Mouse (Mus musculus) gastrocnemius, adult 2 months (tissue): Measurements from ENCODE around the gene Cfap46. TPM values are rescaled to one million over a fixed set of nuclear protein-coding genes. Genes with fewer than 3 reads are reported as not detected.

Source experiments
- DNase-seq: peaks from one replicate; pipeline ENCODE4 v3.0.0; 2022
- H3K27ac ChIP-seq: fragments of 200-600 bp; 2 replicates; pipeline ENCODE4 v1.8.1; 2022; ENCODE audit warnings: mild to moderate bottlenecking
- H3K4me3 ChIP-seq: fragments of 200-600 bp; 2 replicates; pipeline ENCODE4 v1.8.1; 2022; ENCODE audit warnings: mild to moderate bottlenecking, moderate library complexity
- CTCF ChIP-seq: fragments of 200-600 bp; IDR thresholded peaks from 2 replicates; pipeline ENCODE4 v1.8.1; 2022; ENCODE audit warnings: antibody characterized with exemption, mild to moderate bottlenecking, moderate library complexity
- intact Hi-C: fragments of 180-260 bp; cut with DNase I; formaldehyde crosslinking; loops from one replicate; pipeline ENCODE4 v1.15.1; 2025
- total RNA-seq, 2 experiments: library from RNA; stranded (reverse); gene quantifications; 2 replicates each; pipeline ENCODE4 v1.2.3; 2021

Gene Cfap46
- total RNA-seq, 2 experiments from 2014 or later, result 0.28 TPM; not detected in 1

GRCm38 (mm10) chr7:139565998-139566397, 117.6 kb downstream of the Cfap46 start:
- DNase-seq, result no peak
- TF ChIP-seq CTCF, result no peak
- intact Hi-C loops, result loop anchor here (5.0 to 10.0 kb wide), 2 partner anchors 64 to 351 kb away; partner anchors contain the start of genes Lrrc27 and Stk32c
- H3K4me3 ChIP-seq, result no peak overlapping the region
- H3K27ac ChIP-seq, result no peak overlapping the region

DNA sequence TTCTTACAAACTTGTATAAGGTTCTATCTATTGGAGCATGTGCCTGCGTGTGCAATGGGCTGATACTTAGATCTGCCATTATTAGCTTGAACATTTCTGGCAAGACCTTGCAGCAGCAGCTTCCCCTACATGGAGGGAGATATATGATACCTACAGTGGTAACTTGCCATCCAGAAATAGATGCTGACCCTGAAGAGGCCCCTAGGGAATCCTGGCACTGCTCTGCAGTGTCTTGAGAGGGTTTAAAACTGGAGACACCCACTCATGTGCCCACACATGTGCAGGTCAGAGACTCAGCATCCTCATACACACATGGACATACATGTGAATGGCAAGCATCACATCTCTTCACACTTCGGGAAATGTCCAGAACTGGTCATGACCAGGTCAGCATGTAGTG, 119.5 kb downstream of the Cfap46 start:
- Histone ChIP-seq H3K27ac (peak overlapping the region; percentile 35; the same call in 1 of the 2 replicates), H3K4me3 (no peak overlapping the region)
- TF ChIP-seq CTCF, result no peak
- intact Hi-C loops, result loop anchor here (10.0 kb wide), 1 partner anchor 349 kb away; the partner anchor contains the start of genes Lrrc27 and Stk32c
- DNase-seq, result peak; percentile 71

GRCm38 (mm10) chr7:139563425-139563824, 120.2 kb downstream of the Cfap46 start:
- TF ChIP-seq CTCF, result no peak
- intact Hi-C loops, result loop anchor here (10.0 kb wide), 1 partner anchor 349 kb away; the partner anchor contains the start of genes Lrrc27 and Stk32c
- no peak overlapping the region for H3K4me3 ChIP-seq
- H3K27ac ChIP-seq, result peak overlapping the region; percentile 35; the same call in 1 of the 2 replicates
- no peak for DNase-seq

GRCm38 (mm10) chr7:139559659-139560058, 124.0 kb downstream of the Cfap46 start:
- intact Hi-C loops, result loop anchor here (10.0 kb wide), 1 partner anchor 345 kb away; the partner anchor contains the start of genes Lrrc27 and Stk32c
- TF ChIP-seq CTCF, result no peak
- no peak overlapping the region for H3K4me3 ChIP-seq
- DNase-seq, result no peak
- no peak overlapping the region for H3K27ac ChIP-seq

DNA sequence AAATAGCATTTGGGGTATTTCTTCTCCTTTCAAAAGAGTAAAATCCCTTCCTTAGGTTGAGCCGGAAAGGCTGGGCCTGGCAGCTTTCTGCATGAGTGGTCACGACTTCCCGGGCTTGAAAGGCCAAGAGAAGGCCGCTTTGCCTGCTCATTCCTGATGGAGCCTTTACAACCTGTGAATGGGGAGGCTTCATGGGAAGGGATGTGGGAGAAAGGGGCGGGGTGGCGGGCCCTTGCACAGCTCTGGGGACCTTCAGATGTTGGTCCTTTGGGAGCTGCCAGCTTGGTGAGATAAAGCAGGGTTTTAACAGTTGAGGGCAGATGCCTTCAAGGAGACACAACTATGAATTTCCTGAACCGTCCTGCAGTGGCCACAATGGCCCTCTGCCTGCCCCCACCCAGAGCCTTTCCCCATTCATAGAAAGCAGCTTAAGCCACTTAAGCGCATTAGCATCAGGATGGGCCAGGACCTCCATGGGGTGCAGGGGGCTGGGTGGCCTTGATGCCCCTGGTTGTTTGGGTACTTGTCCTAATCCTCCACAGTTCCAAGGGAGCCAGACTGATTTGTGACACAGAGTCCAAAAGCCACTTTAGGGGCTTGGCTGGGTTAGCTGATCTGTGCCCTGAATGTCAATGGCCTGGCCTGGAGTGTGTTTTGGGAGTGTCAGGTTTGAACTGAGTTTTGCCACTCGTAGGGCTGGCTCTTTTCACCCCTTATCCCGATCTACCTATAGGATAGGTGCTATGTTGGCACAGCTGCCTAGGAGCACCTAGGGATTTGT, 126.7 kb downstream of the Cfap46 start:
- DNase-seq, result no peak
- intact Hi-C loops, result no loop called here
- Histone ChIP-seq H3K4me3 (no peak overlapping the region), H3K27ac (no peak overlapping the region)
- TF ChIP-seq CTCF, result no peak

GRCm38 (mm10) chr7:139556331-139556730, 127.3 kb downstream of the Cfap46 start:
- no peak overlapping the region for H3K27ac ChIP-seq
- H3K4me3 ChIP-seq, result no peak overlapping the region
- DNase-seq, result no peak
- no peak for TF ChIP-seq CTCF
- intact Hi-C loops, result no loop called here

DNA sequence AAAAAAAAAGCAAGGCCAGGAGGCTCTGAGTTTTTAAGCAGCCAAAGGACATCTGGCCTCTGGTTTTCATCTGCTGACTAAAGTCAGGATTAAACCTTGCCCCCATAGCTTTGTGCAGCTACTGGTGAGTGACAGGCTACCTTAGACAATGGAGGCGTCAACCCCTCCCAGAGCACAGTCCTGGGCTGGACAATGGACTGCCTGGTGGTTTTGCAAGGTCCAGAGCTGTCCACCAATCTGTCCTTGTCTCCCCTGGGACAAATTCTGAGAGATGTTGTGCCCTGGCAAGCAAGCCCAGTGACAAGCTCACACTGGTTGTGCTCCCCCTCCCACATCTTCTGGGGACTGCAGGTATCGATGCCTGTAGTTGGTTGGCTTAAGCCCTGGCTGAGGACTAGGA, 132.1 kb downstream of the Cfap46 start:
- TF ChIP-seq CTCF, result no peak
- Histone ChIP-seq H3K27ac (no peak overlapping the region), H3K4me3 (no peak overlapping the region)
- no peak for DNase-seq
- intact Hi-C loops, result no loop called here

Other genes with a start within 250 kb of the Cfap46 start
- not detected for gene Nkx6-2, start 101.0 kb downstream of the Cfap46 start, total RNA-seq
- under 1 TPM in 1 of 2 experiments, not detected in 1; 0.08 TPM for gene Adgra1, start 150.4 kb upstream of the Cfap46 start, total RNA-seq
- gene Kndc1, start 210.9 kb upstream of the Cfap46 start, total RNA-seq, result not detected